Comparison of ENCODE assay signal across 8 mouse cellular contexts in the genomic region with DNA sequence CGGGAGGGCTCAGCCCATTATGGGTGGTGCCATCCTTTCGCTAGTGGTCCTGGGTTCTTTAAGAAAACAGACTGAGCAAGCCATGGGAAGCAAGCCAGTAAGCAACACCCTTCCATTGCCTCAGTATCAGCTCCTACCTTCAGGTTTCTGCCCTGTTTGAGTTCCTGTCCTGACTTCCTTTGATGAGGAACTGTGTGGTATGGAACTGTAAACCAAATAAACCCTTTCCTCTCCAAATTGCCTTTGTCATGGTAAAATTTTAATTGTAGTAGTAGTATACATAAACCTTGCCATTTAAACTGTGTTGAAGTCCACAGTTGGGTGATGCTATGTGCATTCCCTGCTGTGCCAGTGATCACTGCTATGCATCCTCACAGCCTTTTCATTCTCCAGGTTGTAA. TPM values are rescaled to one million over a fixed set of nuclear protein-coding genes. Genes with fewer than 3 reads are reported as not detected.
DNase-seq lines count a peak whose midpoint lies in the region; ATAC-seq and TF ChIP-seq lines count a peak whose summit lies in the region.

No protein-coding gene starts in this region.

- peak; percentile 31 to 38 for DNase-seq in cerebellum, adult 18-20 months
- no peak for DNase-seq in left cerebral cortex, adult 2 months (ENCODE audit: extremely low spot score in 1 of 2, low spot score in 2 of 2)
- no peak for DNase-seq in left cerebral cortex, postnatal 25 days (ENCODE audit: low spot score in 2 of 2)
- no peak for DNase-seq in right cerebral cortex, postnatal 14 days
- no peak for DNase-seq in testis, postnatal 14 days (ENCODE audit: low spot score)

- 70% methylated on average over 2 of the region's 2 CpGs for WGBS in hindbrain, embryonic 16.5 days

- no peak for TF ChIP-seq POLR2A in myocyte (IDR thresholded peaks at IDR 0.05; ENCODE audit: insufficient read length, low read depth)

- peak overlapping the region; percentile 58 for H3K4me2 ChIP-seq in hindbrain, embryonic 16.5 days (ENCODE audit: low read length)
- H3K4me2 ChIP-seq in myocyte (ENCODE audit: low read depth): peak overlapping the region; percentile 90

- no peaks in the 10 kb centered on the region for H3K36me3 ChIP-seq in hindbrain, embryonic 16.5 days (ENCODE audit: control insufficient read depth, insufficient read depth, low read length)
- no peaks in the 10 kb centered on the region for H3K36me3 ChIP-seq in myocyte (ENCODE audit: control insufficient read depth, insufficient read depth)

- H3K4me3 ChIP-seq in left cerebral cortex, adult 2 months: peak overlapping the region; percentile 72
- peak overlapping the region; percentile 3; the same call in 1 of the 2 replicates for H3K4me3 ChIP-seq in hindbrain, embryonic 16.5 days (ENCODE audit: low read length)
- peak overlapping the region; percentile 84 for H3K4me3 ChIP-seq in myocyte

- no peaks in the 10 kb centered on the region for H3K27me3 ChIP-seq in hindbrain, embryonic 16.5 days (replicated peaks; ENCODE audit: control insufficient read depth, insufficient read depth, low read length)
- no peaks in the 10 kb centered on the region for H3K27me3 ChIP-seq in myocyte (ENCODE audit: control insufficient read depth, insufficient read depth, insufficient read length)

- no peak overlapping the region for H3K9ac ChIP-seq in hindbrain, embryonic 16.5 days (ENCODE audit: low read depth, low read length)

- H3K79me2 ChIP-seq in myocyte (ENCODE audit: control insufficient read depth, insufficient read depth): peaks cover 72% of the 10 kb centered on the region

- H3ac ChIP-seq in myocyte (ENCODE audit: control insufficient read depth, insufficient read length): no peak overlapping the region

- ATAC-seq in cerebellum, adult (ENCODE audit: insufficient number of reproducible peaks, low FRiP score, low TSS enrichment): no peak
- ATAC-seq in hindbrain, embryonic 16.5 days: no peak

- H3K27ac ChIP-seq in left cerebral cortex, adult 2 months: no peak overlapping the region
- no peak overlapping the region for H3K27ac ChIP-seq in hindbrain, embryonic 16.5 days (ENCODE audit: low read depth, low read length)

- intact Hi-C loops in left cerebral cortex, adult 2 months (cut with DNase I): loop anchor here (2.0 kb wide), 1 partner anchor 60 kb away; no protein-coding TSS in a partner anchor
- intact Hi-C loops in left cerebral cortex, postnatal 25 days (cut with DNase I): no loop called here

- no peaks in the 10 kb centered on the region for H3K9me3 ChIP-seq in hindbrain, embryonic 16.5 days (ENCODE audit: control insufficient read depth, low read length)

- TF ChIP-seq CTCF in left cerebral cortex, adult 2 months (IDR thresholded peaks at IDR 0.05): no peak

- peaks cover 19% of the 10 kb centered on the region for H3K4me1 ChIP-seq in hindbrain, embryonic 16.5 days (ENCODE audit: control insufficient read depth, insufficient read depth, low read depth, low read length)

TF ChIP-seq in myocyte, 11 proteins besides CTCF, POLR2A, EP300 and RAD21:
- TF ChIP-seq SRF (IDR thresholded peaks at IDR 0.05; ENCODE audit: control insufficient read depth, insufficient read length, low read depth): no peak
- no peak for TF ChIP-seq CEBPB (IDR thresholded peaks at IDR 0.05; ENCODE audit: insufficient read depth, poor library complexity, severe bottlenecking)

RNA-seq across cellular contexts. Expression of a gene that starts 2.5 kb away (rescaled TPM):
- total RNA-seq in left cerebral cortex, adult 2 months (2021): 100 to 1,000 TPM; 154 to 161 TPM
- total RNA-seq in left cerebral cortex, postnatal 25 days (2021): 100 to 1,000 TPM; 133 to 146 TPM
- 9.6 and 10.9 TPM in 2 replicates for polyA plus RNA-seq in hindbrain, embryonic 16.5 days (2015; fragmentation: Nextera tagmentation; extraction: Ambion mirVana)
- 14.4 TPM for polyA plus RNA-seq in myocyte (2012; fragmentation: generic; extraction: Trizol)

Comparison
In these comparisons a context has a peak if more than half of its experiments do, and no peak if none do; other contexts are left out.
1. DNase-seq: peak in cerebellum, adult 18-20 months (2 of 2); none in left cerebral cortex, adult 2 months (0 of 2), left cerebral cortex, postnatal 25 days (0 of 2), right cerebral cortex, postnatal 14 days (single experiment) and testis, postnatal 14 days (single experiment).
2. H3K4me3 ChIP-seq: peak in every context shown above with its lines; median percentile 84 in myocyte; 72 in left cerebral cortex, adult 2 months; 3 in hindbrain, embryonic 16.5 days.